Mouse (Mus musculus) G1E (cell line): ENCODE measurements around the gene Rpl31. TPM values are rescaled to one million over a fixed set of nuclear protein-coding genes. Genes with fewer than 3 reads are reported as not detected.

ENCODE experiments used
- ATAC-seq: 2 replicates; pipeline ENCODE4 v1.8.0; 2016; ENCODE audit warnings: mild to moderate bottlenecking; ENCODE audit not compliant: insufficient number of reproducible peaks, poor library complexity, low FRiP score, severe bottlenecking; ENCODE audit errors: extremely low read depth
- DNase-seq: peaks from one replicate; pipeline ENCODE4 v3.0.0; 2012; ENCODE audit warnings: low spot score
- H3K27me3 ChIP-seq: 2 replicates; pipeline ENCODE4 v1.6.1; 2012; ENCODE audit warnings: mild to moderate bottlenecking, low read length, inconsistent platforms; ENCODE audit not compliant: insufficient read depth
- H3K36me3 ChIP-seq: replicated peaks from 2 replicates; pipeline ENCODE3; 2012; ENCODE audit warnings: mild to moderate bottlenecking, inconsistent platforms
- H3K4me1 ChIP-seq: 2 replicates; pipeline ENCODE4 v1.6.1; 2012; ENCODE audit warnings: low read depth, low read length, inconsistent platforms, mixed read lengths; ENCODE audit not compliant: insufficient read depth
- H3K4me3 ChIP-seq: 2 replicates; pipeline ENCODE4 v1.5.1; 2012; ENCODE audit warnings: low read depth, mild to moderate bottlenecking, inconsistent platforms, low read length, moderate library complexity, mixed read lengths
- H3K9me3 ChIP-seq: replicated peaks from 2 replicates; pipeline ENCODE4 v1.6.1; 2012; ENCODE audit warnings: inconsistent platforms
- CTCF ChIP-seq: IDR thresholded peaks from 2 replicates; pipeline ENCODE4 v1.5.1; 2012; ENCODE audit warnings: low read depth, low read length, inconsistent platforms, mixed read lengths
- GATA1 ChIP-seq: IDR thresholded peaks from 2 replicates; pipeline ENCODE4 v1.6.1; 2012; ENCODE audit warnings: borderline replicate concordance, low read length, inconsistent platforms, mixed read lengths
- GATA2 ChIP-seq: IDR thresholded peaks from 2 replicates; pipeline ENCODE4 v1.6.1; 2012; ENCODE audit warnings: low read depth, low read length, inconsistent platforms, borderline replicate concordance
- POLR2AphosphoS5 ChIP-seq: IDR thresholded peaks from 2 replicates; pipeline ENCODE4 v1.6.1; 2012; ENCODE audit warnings: low read depth, low read length, inconsistent platforms; ENCODE audit not compliant: insufficient replicate concordance
- TAL1 ChIP-seq: conservative IDR thresholded peaks from 2 replicates; pipeline ENCODE4 v1.6.1; 2012; ENCODE audit warnings: low read depth, low read length, inconsistent platforms, mixed read lengths
- polyA plus RNA-seq: library from polyadenylated mRNA; stranded (reverse); fragments of >175 nt; gene quantifications from 2 replicates; pipeline ENCODE4 v1.2.3, GENCODE M21; 2012
- total RNA-seq, 2 experiments: library from RNA; stranded (forward) in 1 of 2; stranded (reverse) in 1 of 2; fragments of 200-1000 nt in 1 of 2; fragments of >200 nt in 1 of 2; fragmentation: Nextera tagmentation in 1 of 2; gene quantifications; 2 replicates each; pipeline ENCODE4 v1.2.3; 2014 to 2017

The Rpl31 gene
- total and polyA plus RNA-seq, 3 experiments = 479 to 2,463 (median 739) TPM

GRCm38 (mm10) chr1:39384914-39385313, 17.3 kb downstream of the Rpl31 start:
- ATAC-seq = no peak
- H3K36me3 ChIP-seq = peaks cover 86% of the 10 kb centered on the region

GRCm38 (mm10) chr1:39386456-39386855, 18.8 kb downstream of the Rpl31 start:
- TF ChIP-seq POLR2AphosphoS5 (no peak), GATA2 (no peak), CTCF (no peak), GATA1 (no peak), TAL1 (no peak)
- DNase-seq (no peak), ATAC-seq (no peak)
- Histone ChIP-seq H3K27me3 (no peaks in the 10 kb centered on the region), H3K4me3 (no peak overlapping the region), H3K4me1 (peaks cover 28% of the 10 kb centered on the region), H3K36me3 (peaks cover 86% of the 10 kb centered on the region), H3K9me3 (no peaks in the 10 kb centered on the region)

More at GRCm38 (mm10) chr1:39384914-39385313, 17.3 kb downstream of the Rpl31 start:
- no peak for TF ChIP-seq CTCF
- no peak for TF ChIP-seq POLR2AphosphoS5
- no peak for TF ChIP-seq TAL1
- TF ChIP-seq GATA1 = no peak
- TF ChIP-seq GATA2 = no peak
- Histone ChIP-seq H3K27me3 (no peaks in the 10 kb centered on the region), H3K4me1 (peaks cover 21% of the 10 kb centered on the region), H3K9me3 (no peaks in the 10 kb centered on the region), H3K4me3 (no peak overlapping the region)
- no peak for DNase-seq

GRCm38 (mm10) chr1:39387497-39387896, 19.9 kb downstream of the Rpl31 start:
- H3K27me3 ChIP-seq = no peaks in the 10 kb centered on the region
- peaks cover 39% of the 10 kb centered on the region for H3K4me1 ChIP-seq
- ATAC-seq = no peak
- no peak for TF ChIP-seq CTCF
- no peak for TF ChIP-seq POLR2AphosphoS5
- no peak for TF ChIP-seq GATA2
- no peak for TF ChIP-seq GATA1
- no peak for TF ChIP-seq TAL1
- H3K4me3 ChIP-seq = no peak overlapping the region
- H3K9me3 ChIP-seq = no peaks in the 10 kb centered on the region
- H3K36me3 ChIP-seq = peaks cover 91% of the 10 kb centered on the region
- no peak for DNase-seq

GRCm38 (mm10) chr1:39388163-39388562, 20.5 kb downstream of the Rpl31 start:
- TF ChIP-seq CTCF = no peak
- no peak for TF ChIP-seq GATA2
- TF ChIP-seq POLR2AphosphoS5 = no peak
- no peak for TF ChIP-seq GATA1
- no peak for TF ChIP-seq TAL1
- Histone ChIP-seq H3K4me1 (peaks cover 45% of the 10 kb centered on the region), H3K4me3 (no peak overlapping the region), H3K36me3 (peaks cover 87% of the 10 kb centered on the region), H3K27me3 (no peaks in the 10 kb centered on the region), H3K9me3 (no peaks in the 10 kb centered on the region)
- DNase-seq = no peak
- no peak for ATAC-seq

- Histone ChIP-seq H3K4me1 (peaks cover 54% of the 10 kb centered on the region), H3K9me3 (no peaks in the 10 kb centered on the region), H3K27me3 (no peaks in the 10 kb centered on the region), H3K4me3 (no peak overlapping the region), H3K36me3 (peaks cover 82% of the 10 kb centered on the region)
- no peak for ATAC-seq
- TF ChIP-seq GATA1 = no peak
- no peak for TF ChIP-seq GATA2
- no peak for TF ChIP-seq POLR2AphosphoS5
- no peak for TF ChIP-seq TAL1
- TF ChIP-seq CTCF = no peak
- no peak for DNase-seq
Observed at GRCm38 (mm10) chr1:39389338-39389737, 21.7 kb downstream of the Rpl31 start.

GRCm38 (mm10) chr1:39391652-39392051, 24.0 kb downstream of the Rpl31 start:
- Histone ChIP-seq H3K36me3 (peaks cover 80% of the 10 kb centered on the region), H3K27me3 (no peaks in the 10 kb centered on the region), H3K9me3 (peaks cover under 1% of the 10 kb centered on the region; the same call in 1 of the 2 replicates), H3K4me1 (peaks cover 70% of the 10 kb centered on the region), H3K4me3 (no peak overlapping the region)
- DNase-seq = no peak
- no peak for ATAC-seq
- TF ChIP-seq TAL1 = no peak
- no peak for TF ChIP-seq GATA1
- no peak for TF ChIP-seq POLR2AphosphoS5
- no peak for TF ChIP-seq GATA2
- TF ChIP-seq CTCF = no peak

- H3K9me3 ChIP-seq = peaks cover 6% of the 10 kb centered on the region
- DNase-seq (peak; percentile 71), ATAC-seq (no peak)
- H3K4me1 ChIP-seq = peaks cover 73% of the 10 kb centered on the region
- TF ChIP-seq GATA1 (no peak), CTCF (peak; percentile 99), TAL1 (no peak), GATA2 (no peak), POLR2AphosphoS5 (no peak)
- no peaks in the 10 kb centered on the region for H3K27me3 ChIP-seq
- no peak overlapping the region for H3K4me3 ChIP-seq
- peaks cover 79% of the 10 kb centered on the region for H3K36me3 ChIP-seq
Observed at GRCm38 (mm10) chr1:39392189-39392588, 24.5 kb downstream of the Rpl31 start.
